Mouse (Mus musculus) forebrain, embryonic 13.5 days (tissue): ENCODE measurements around the gene Mau2. TPM values are rescaled to one million over a fixed set of nuclear protein-coding genes. Genes with fewer than 3 reads are reported as not detected.
"Not testable (repeated sequence)": the region's sequence is repeated elsewhere in the genome, so short reads cannot be mapped to it uniquely, and the experiment has no call there.

ENCODE experiments used
- ATAC-seq: fragments of 200-750 bp; cut with Nextera tagmentation; 2 replicates; pipeline ENCODE4 v1.8.0; 2017
- H3K27ac ChIP-seq: fragments of 300-500 bp; sonication (generic); 2 replicates; pipeline ENCODE4 v1.5.1; 2015; ENCODE audit warnings: inconsistent platforms, mild to moderate bottlenecking, moderate library complexity
- H3K27me3 ChIP-seq: fragments of 300-500 bp; sonication (generic); 2 replicates; pipeline ENCODE4 v1.6.1; 2015; ENCODE audit warnings: mild to moderate bottlenecking, inconsistent platforms
- H3K36me3 ChIP-seq: fragments of 300-500 bp; sonication (generic); 2 replicates; pipeline ENCODE4 v1.6.1; 2015; ENCODE audit warnings: mild to moderate bottlenecking, inconsistent platforms; ENCODE audit not compliant: poor library complexity, severe bottlenecking
- H3K4me1 ChIP-seq: fragments of 300-500 bp; sonication (generic); 2 replicates; pipeline ENCODE4 v1.6.1; 2015; ENCODE audit warnings: inconsistent platforms
- H3K4me2 ChIP-seq: fragments of 300-500 bp; sonication (generic); 2 replicates; pipeline ENCODE4 v1.6.1; 2015; ENCODE audit warnings: inconsistent platforms, mild to moderate bottlenecking, moderate library complexity
- H3K4me3 ChIP-seq: fragments of 300-500 bp; sonication (generic); 2 replicates; pipeline ENCODE4 v1.5.1; 2015; ENCODE audit warnings: mild to moderate bottlenecking, inconsistent platforms
- H3K9ac ChIP-seq: fragments of 300-500 bp; sonication (generic); 2 replicates; pipeline ENCODE4 v1.6.1; 2015; ENCODE audit warnings: mild to moderate bottlenecking, inconsistent platforms
- H3K9me3 ChIP-seq: fragments of 300-500 bp; sonication (generic); replicated peaks from 2 replicates; pipeline ENCODE4 v1.6.1; 2016; ENCODE audit warnings: inconsistent platforms
- WGBS: fragments of 180-500 bp; shearing (Covaris S2); methylation state at CpG from one replicate; pipeline ENCODE4 v1.1.7; 2015; 5-methylcytosine and 5-hydroxymethylcytosine counted together
- polyA plus RNA-seq: library from polyadenylated mRNA; unstranded; fragments of >200 nt; fragmentation: Nextera tagmentation; extraction: Ambion mirVana; gene quantifications from 2 replicates; pipeline ENCODE4 v1.2.1, GENCODE M21; 2015

Gene Mau2
- polyA plus RNA-seq, 1 experiment from 2014 or later, result 73.0 TPM

DNA sequence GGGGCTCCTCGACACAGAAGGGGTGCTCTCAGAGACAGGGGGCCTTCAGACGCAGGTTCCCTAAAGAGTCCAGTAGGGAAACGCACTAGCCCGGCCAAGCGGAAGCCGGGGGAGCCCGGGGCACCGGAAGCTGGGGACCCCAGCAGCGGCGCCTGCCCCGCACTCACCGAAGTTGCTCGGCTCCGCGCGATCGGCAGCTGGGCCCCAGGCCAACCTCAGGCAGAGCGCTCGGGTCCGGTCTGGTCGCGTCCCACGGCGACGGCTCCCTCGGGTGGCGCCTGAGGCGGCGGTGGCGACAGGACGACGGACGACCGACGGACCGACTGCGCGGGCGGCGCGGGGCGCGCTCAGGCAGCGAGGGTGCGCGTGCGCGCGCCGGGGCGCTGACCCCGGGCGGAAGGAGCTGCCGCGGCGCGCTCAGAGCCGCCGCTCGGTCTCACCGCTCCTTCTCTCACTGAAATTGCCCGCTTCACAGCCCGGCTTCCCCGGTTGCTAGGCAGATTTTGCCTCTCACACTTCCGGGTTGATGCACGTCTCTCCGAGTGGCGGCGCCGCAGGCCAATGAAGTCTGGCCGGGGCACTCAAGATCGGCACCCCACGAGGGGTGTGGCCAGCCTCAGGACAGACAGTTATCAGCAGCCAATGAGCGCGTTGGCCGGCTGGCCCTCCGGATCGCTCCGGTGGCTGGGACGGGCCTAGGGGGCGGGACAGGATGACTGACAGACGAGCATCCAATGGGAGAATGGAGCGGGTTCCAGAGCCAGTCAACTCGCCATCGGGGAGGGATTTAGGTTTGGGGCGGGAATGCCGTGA, 46.6 kb downstream of the Mau2 start, which contains the start of gene Gatad2a:
Gene Gatad2a, minus strand, starts transcription at position 609 of the 813 bp plus-strand sequence.
- WGBS, result under 1% methylated on average over 84 of the region's 87 CpGs
- peak within 1 kb of the TSS; percentile 87 for H3K9ac ChIP-seq
- peaks cover 8% of the 10 kb centered on the region for H3K36me3 ChIP-seq
- H3K27ac ChIP-seq, result peak within 1 kb of the TSS; percentile 89
- peaks cover 23% of the 10 kb centered on the region for H3K4me1 ChIP-seq
- no peaks in the 10 kb centered on the region for H3K9me3 ChIP-seq
- peak within 1 kb of the TSS; percentile 91 for H3K4me3 ChIP-seq
- H3K4me2 ChIP-seq, result peak within 1 kb of the TSS; percentile 93
- H3K27me3 ChIP-seq, result 0 out of 2 replicates have a peak, but pooled peaks cover 4% of the 10 kb centered on the region
- peak; percentile 100 for ATAC-seq

DNA sequence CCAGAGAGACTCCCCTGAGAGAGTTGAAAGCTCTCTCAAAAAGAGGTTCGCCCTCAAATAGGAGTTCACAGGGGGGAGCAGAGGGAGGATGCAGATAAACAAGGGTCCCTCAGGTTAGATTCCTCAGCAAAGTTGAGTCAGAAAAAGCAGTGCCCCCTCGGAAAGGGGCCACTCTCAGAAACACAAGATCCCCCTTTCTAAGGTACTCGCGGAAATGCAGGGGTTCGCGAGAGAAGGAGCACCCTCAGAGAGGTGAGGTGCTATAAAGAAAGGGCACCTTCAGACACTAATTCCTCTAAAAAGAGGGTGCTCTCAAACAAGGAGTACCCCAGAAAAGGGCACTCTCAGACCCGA, 47.1 kb downstream of the Mau2 start:
- peak overlapping the region; percentile 91 for H3K4me3 ChIP-seq
- ATAC-seq, result no peak
- H3K27me3 ChIP-seq, result 0 out of 2 replicates have a peak, but pooled peaks cover 4% of the 10 kb centered on the region
- H3K4me2 ChIP-seq, result peak overlapping the region; percentile 93
- peak overlapping the region; percentile 89 for H3K27ac ChIP-seq
- under 1% methylated on average over 7 of the region's 7 CpGs for WGBS
- H3K9ac ChIP-seq, result peak overlapping the region; percentile 87
- peaks cover 23% of the 10 kb centered on the region for H3K4me1 ChIP-seq
- no peaks in the 10 kb centered on the region for H3K9me3 ChIP-seq
- peaks cover 8% of the 10 kb centered on the region for H3K36me3 ChIP-seq

DNA sequence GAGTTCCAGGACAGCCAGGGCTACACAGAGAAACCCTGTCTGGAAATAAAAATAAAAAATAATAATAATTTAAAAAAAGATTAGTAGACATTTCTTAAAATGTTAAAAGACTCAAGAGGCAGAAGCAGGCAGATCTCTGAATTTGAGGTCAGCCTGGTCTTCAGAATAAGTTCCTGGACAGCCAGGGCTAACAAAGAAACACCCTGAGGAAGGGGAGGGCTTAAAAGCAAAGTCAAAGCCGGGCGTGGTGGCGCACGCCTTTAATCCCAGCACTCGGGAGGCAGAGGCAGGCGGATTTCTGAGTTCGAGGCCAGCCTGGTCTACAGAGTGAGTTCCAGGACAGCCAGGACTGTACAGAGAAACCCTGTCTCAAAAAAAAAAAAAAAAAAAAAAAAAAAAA, 53.6 kb downstream of the Mau2 start:
- not testable (repeated sequence) for H3K4me1 ChIP-seq, H3K4me2 ChIP-seq, H3K27ac ChIP-seq, H3K36me3 ChIP-seq, H3K9ac ChIP-seq, ATAC-seq, H3K27me3 ChIP-seq, H3K9me3 ChIP-seq, H3K4me3 ChIP-seq
- 96% methylated on average over 7 of the region's 7 CpGs for WGBS

DNA sequence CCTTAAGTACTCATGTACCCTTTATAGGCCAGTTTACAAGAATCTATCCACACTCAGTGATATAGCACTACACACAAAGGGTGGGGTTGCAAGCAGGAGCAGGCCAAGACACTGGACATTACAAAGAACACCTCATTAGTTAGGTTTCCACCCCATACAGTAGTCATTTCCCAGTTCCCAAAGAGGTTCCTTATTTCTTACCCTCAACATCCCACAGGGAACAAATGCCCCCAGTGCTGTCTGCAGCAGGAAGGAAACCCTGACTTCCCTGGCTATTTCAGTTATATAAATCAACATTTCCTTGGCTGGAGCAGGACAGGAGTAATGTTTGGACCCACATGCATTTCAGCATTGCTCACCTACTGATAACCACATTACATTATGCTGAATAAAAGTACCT, 54.8 kb downstream of the Mau2 start:
- H3K9me3 ChIP-seq, result no peaks in the 10 kb centered on the region
- H3K4me2 ChIP-seq, result no peak overlapping the region
- no peaks in the 10 kb centered on the region for H3K27me3 ChIP-seq
- no peaks in the 10 kb centered on the region for H3K4me1 ChIP-seq
- no peak overlapping the region for H3K9ac ChIP-seq
- no peak overlapping the region for H3K4me3 ChIP-seq
- ATAC-seq, result no peak
- no peak overlapping the region for H3K27ac ChIP-seq
- peaks cover 7% of the 10 kb centered on the region for H3K36me3 ChIP-seq

DNA sequence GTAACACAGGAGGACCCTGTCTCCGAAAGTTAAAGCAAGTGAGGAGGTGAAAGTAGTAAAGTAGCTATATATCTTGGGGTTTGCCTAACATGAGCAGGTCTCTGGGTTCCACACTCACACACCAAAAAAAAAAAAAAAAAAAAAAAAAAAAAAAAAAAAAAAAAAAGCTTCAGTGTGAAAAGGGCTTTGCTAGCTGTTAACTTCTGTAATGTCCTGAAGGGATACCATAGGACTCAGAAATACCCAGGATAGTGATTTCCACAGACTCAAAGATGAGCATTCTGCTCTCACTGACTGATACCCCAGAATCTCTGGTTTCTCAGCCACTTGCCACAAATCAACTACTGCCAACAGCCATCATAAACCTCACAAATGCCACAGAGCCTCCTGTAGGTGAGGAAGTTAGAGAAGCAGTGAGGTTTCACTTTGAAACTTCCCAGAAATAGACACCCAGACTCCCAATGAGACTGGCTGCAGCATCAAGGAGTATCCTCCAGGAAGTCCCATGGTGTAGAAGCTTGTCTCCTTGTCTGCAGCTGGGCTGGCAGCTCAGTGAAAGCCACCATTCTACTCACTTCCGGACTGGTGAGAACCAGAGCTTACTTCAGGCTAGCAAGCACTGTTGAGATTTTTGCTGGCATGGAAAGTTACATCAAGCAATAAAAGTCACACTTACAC, 57.5 kb downstream of the Mau2 start:
- H3K4me3 ChIP-seq, result no peak overlapping the region
- H3K9ac ChIP-seq, result no peak overlapping the region
- H3K36me3 ChIP-seq, result no peaks in the 10 kb centered on the region
- no peaks in the 10 kb centered on the region for H3K4me1 ChIP-seq
- 96% methylated on average over 2 of the region's 2 CpGs for WGBS
- ATAC-seq, result no peak
- no peak overlapping the region for H3K27ac ChIP-seq
- H3K9me3 ChIP-seq, result no peaks in the 10 kb centered on the region
- no peaks in the 10 kb centered on the region for H3K27me3 ChIP-seq
- H3K4me2 ChIP-seq, result no peak overlapping the region

DNA sequence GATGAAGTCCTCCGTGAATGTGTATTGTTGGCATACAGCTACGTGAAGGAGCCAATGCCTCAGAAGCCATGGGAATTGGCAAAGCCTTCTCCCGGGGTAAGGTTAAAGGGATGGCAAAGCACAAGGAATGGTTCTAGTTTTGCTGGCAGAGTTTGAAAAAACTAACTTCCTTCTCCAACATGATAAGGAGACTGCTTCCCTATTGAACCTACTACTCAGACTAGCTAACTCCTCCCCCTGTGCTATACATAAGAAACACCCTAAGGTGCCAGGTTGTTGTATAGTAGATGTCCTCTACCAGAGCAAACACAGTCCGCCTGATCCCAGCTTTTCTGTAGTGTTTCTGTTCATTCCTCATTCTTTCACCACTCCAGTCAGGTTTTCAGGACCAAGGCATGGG, 64.1 kb downstream of the Mau2 start:
- Histone ChIP-seq H3K4me3 (no peak overlapping the region), H3K4me1 (peaks cover 5% of the 10 kb centered on the region; the same call in 1 of the 2 replicates), H3K27me3 (no peaks in the 10 kb centered on the region), H3K9ac (no peak overlapping the region), H3K4me2 (no peak overlapping the region), H3K9me3 (no peaks in the 10 kb centered on the region), H3K27ac (no peak overlapping the region), H3K36me3 (no peaks in the 10 kb centered on the region)
- WGBS, result 94% methylated on average over 4 of the region's 4 CpGs
- no peak for ATAC-seq

DNA sequence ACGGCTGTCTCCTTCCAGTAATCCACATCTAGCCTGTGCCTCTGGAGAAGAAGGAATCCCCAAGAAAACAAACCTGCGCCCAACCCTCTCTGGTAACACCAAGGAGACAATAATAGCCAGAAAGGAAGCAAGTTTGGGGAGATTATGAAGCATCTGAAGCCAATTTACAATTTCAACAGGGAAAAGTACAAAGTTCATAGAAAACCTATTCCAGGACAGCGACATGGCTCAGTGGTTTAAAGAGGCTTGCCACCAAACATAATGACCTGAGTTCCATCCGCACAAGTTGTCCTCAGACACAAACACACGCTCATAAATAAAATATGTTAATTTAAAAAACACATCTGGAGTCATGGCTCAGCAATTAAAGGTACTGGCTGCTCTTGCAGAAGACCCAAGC, 67.7 kb downstream of the Mau2 start:
- no peak for ATAC-seq
- Histone ChIP-seq H3K9ac (peak overlapping the region; percentile 85), H3K36me3 (no peaks in the 10 kb centered on the region), H3K4me1 (peaks cover 32% of the 10 kb centered on the region), H3K27me3 (no peaks in the 10 kb centered on the region), H3K9me3 (no peaks in the 10 kb centered on the region), H3K27ac (0 out of 2 replicates have a peak overlapping the region, but pooled peaks have one; percentile 79), H3K4me3 (peak overlapping the region; percentile 96), H3K4me2 (peak overlapping the region; percentile 73)
- 38% methylated on average over 5 of the region's 5 CpGs for WGBS

DNA sequence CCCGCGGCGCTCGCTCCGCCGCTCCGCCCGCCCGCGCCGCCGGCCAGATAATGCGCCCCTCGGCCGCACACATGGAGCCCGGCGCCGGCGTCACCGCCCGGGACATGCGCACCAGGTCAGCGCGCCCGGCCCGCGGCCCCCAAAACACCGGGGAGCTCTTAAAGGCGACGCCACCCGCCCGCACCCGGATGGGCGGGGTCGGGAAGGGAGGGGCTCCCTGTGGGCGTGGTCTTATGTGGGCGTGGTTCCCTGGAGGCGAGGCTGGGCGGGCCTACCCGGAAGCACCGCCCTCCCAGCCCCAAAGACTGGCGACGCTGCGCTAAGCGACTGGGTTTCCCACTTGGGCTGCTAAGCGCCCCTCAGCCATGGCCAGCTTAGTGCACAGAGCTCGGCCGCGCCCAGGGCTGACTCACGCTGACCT, 68.3 kb downstream of the Mau2 start:
- Histone ChIP-seq H3K4me2 (peak overlapping the region; percentile 73), H3K9ac (peak overlapping the region; percentile 85), H3K36me3 (no peaks in the 10 kb centered on the region), H3K4me1 (peaks cover 32% of the 10 kb centered on the region), H3K4me3 (peak overlapping the region; percentile 96), H3K27me3 (no peaks in the 10 kb centered on the region), H3K27ac (peak overlapping the region; percentile 79), H3K9me3 (no peaks in the 10 kb centered on the region)
- under 1% methylated on average over 19 of the region's 50 CpGs for WGBS
- ATAC-seq, result peak; percentile 95

DNA sequence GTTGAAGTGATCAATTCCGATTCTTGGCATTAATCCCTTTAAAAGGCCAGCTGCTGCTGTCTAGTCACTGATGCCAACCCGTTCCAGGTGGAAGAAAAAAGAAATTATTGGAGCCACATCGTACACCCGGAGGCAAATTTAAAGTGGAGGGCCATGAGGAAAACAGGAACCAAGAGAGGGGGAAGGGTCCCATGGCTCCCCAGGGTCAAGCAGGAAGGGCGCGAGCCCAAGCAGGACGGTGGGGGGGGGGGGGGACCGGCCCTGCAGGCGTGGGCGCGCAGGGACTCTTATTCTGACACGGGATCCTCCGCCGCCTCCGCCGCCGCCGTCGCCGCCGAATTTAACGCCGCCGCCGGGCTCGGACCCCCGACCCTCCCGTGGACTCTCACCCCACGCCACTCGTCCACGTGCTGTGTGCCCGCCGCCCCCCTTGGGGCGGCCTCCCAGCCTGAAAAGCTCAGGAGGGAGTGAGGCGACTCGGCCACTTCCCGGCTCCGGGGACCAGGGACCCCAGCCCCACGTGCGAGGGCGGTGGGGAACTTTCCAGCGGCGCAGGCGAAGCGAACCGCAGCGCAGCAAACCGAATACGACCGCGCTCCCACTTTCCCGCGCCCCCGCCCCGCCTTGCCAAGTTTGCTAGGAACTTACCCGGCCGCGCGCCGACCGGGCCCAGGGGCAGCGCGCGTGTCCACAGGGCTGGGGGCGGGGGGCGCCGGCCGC, 68.9 kb downstream of the Mau2 start:
- Histone ChIP-seq H3K9me3 (no peaks in the 10 kb centered on the region), H3K27ac (peak overlapping the region; percentile 79), H3K4me3 (peak overlapping the region; percentile 96), H3K4me1 (peaks cover 32% of the 10 kb centered on the region), H3K27me3 (no peaks in the 10 kb centered on the region), H3K4me2 (peak overlapping the region; percentile 73), H3K9ac (peak overlapping the region; percentile 85), H3K36me3 (no peaks in the 10 kb centered on the region)
- under 1% methylated on average over 41 of the region's 68 CpGs for WGBS
- peak; percentile 44 for ATAC-seq

DNA sequence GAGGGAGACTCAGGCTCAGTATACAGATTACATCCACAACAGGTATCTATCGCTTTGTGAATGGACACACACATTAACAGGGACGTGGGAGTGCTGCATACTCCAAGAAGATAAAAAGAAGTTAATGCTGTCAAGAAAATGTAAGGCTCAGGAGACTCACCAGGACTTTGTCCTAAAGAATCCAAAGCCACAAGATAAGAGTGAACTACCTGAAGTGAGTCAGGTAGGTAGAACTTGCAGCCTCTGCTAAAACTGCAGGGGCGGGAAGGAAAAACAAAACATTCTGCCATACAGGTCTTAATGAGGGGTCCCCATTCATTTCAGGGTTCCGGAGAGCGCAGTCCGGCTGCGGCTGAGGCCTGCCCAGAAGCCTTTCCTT, 69.5 kb downstream of the Mau2 start:
- Histone ChIP-seq H3K36me3 (no peaks in the 10 kb centered on the region), H3K27ac (0 out of 2 replicates have a peak overlapping the region, but pooled peaks have one; percentile 79), H3K4me2 (peak overlapping the region; percentile 73), H3K9ac (peak overlapping the region; percentile 85), H3K4me3 (peak overlapping the region; percentile 96), H3K27me3 (no peaks in the 10 kb centered on the region), H3K9me3 (no peaks in the 10 kb centered on the region), H3K4me1 (peaks cover 32% of the 10 kb centered on the region)
- WGBS, result 13% methylated on average over 7 of the region's 7 CpGs
- peak; percentile 2; the same call in 1 of the 2 replicates for ATAC-seq

DNA sequence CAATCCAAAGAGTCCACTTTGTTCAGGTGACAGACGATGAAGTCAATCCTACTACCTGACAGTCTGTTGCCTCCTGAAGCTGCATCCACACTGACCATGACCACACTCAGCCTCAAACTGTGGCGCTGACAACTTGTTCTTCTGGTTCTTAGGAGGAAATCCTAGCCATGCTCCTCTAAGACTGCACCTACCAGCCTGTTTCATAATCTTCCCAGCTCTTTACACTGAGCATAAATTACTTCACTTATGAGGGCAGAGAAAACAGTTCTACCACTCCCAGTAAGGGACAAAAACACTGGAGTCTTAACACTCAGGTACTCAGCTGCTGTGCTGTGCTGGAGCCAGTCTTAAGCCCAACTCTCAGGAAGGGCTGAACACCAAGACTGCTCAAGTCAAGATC, 71.7 kb downstream of the Mau2 start:
- Histone ChIP-seq H3K9ac (peak overlapping the region; percentile 17; the same call in 1 of the 2 replicates), H3K4me2 (no peak overlapping the region), H3K4me3 (no peak overlapping the region), H3K36me3 (no peaks in the 10 kb centered on the region), H3K9me3 (no peaks in the 10 kb centered on the region), H3K27ac (no peak overlapping the region), H3K4me1 (peaks cover 32% of the 10 kb centered on the region), H3K27me3 (no peaks in the 10 kb centered on the region)
- WGBS, result 98% methylated on average over 2 of the region's 2 CpGs
- ATAC-seq, result no peak
